Mouse (Mus musculus) large intestine, adult 2 months (tissue): ENCODE data around the gene Dusp13. TPM values are rescaled to one million over a fixed set of nuclear protein-coding genes. Genes with fewer than 3 reads are reported as not detected.

ENCODE experiments used
- DNase-seq: peaks from one replicate; pipeline ENCODE4 v3.0.0-alpha.2; 2012; ENCODE audit warnings: low read depth, low spot score
- WGBS: fragments of 180-500 bp; shearing (Covaris S2); methylation state at CpG from one replicate; pipeline ENCODE4 v1.1.7; 2018; 5-methylcytosine and 5-hydroxymethylcytosine counted together
- polyA plus RNA-seq: library from polyadenylated mRNA; depleted of rRNA; stranded (reverse); fragments of >200 nt; gene quantifications from 2 replicates; pipeline ENCODE4 v1.2.3, GENCODE M21; 2012; rRNA removed

The Dusp13 gene
- polyA plus RNA-seq, 1 experiment: 0.22 TPM

GRCm38 (mm10) chr14:21709545-21709944 is 41.4 kb downstream of the Dusp13 start:
- DNase-seq: no peak
- WGBS: 85% methylated on average over 2 of the region's 2 CpGs

GRCm38 (mm10) chr14:21706759-21707571 is 44.0 kb downstream of the Dusp13 start:
- 50% methylated on average over 12 of the region's 12 CpGs for WGBS
- DNase-seq: no peak

GRCm38 (mm10) chr14:21705462-21705861 is 45.5 kb downstream of the Dusp13 start:
- 75% methylated on average over 2 of the region's 2 CpGs for WGBS
- no peak for DNase-seq

- DNase-seq: no peak
Measured at GRCm38 (mm10) chr14:21703255-21703654, 47.7 kb downstream of the Dusp13 start.

GRCm38 (mm10) chr14:21702691-21703090 is 48.3 kb downstream of the Dusp13 start:
- WGBS: 89% methylated on average over 8 of the region's 8 CpGs
- no peak for DNase-seq

More at GRCm38 (mm10) chr14:21703255-21703654, 47.7 kb downstream of the Dusp13 start:
- 67% methylated on average over 5 of the region's 5 CpGs for WGBS

GRCm38 (mm10) chr14:21696186-21696830 is 54.7 kb downstream of the Dusp13 start:
- DNase-seq: no peak
- WGBS: 76% methylated on average over 7 of the region's 7 CpGs

- no peak for DNase-seq
- WGBS: 52% methylated on average over 6 of the region's 6 CpGs
Measured at GRCm38 (mm10) chr14:21695020-21695419, 56.0 kb downstream of the Dusp13 start.

GRCm38 (mm10) chr14:21691070-21691469 is 59.9 kb downstream of the Dusp13 start:
- DNase-seq: no peak
- WGBS: 75% methylated on average over 3 of the region's 3 CpGs

- no peak for DNase-seq
- 18% methylated on average over 49 of the region's 49 CpGs for WGBS
Measured at GRCm38 (mm10) chr14:21686376-21687279, 64.4 kb downstream of the Dusp13 start.

- WGBS: 80% methylated on average over 10 of the region's 10 CpGs
- no peak for DNase-seq
Measured at GRCm38 (mm10) chr14:21685411-21686146, 65.4 kb downstream of the Dusp13 start.

- no peak for DNase-seq
- WGBS: 98% methylated on average over 4 of the region's 4 CpGs
Measured at GRCm38 (mm10) chr14:21683834-21684233, 67.1 kb downstream of the Dusp13 start.

Other genes starting within 250 kb of the Dusp13 start
- gene Dupd1, start 36.6 kb downstream of the Dusp13 start, polyA plus RNA-seq: not detected in 2 replicates
- 7.0 and 27.8 TPM in 2 replicates for gene Samd8, start 650 bp downstream of the Dusp13 start, polyA plus RNA-seq
- 230 and 340 TPM in 2 replicates for gene Vdac2, start 74.1 kb upstream of the Dusp13 start, polyA plus RNA-seq
- 53.3 and 71.5 TPM in 2 replicates for gene Comtd1, start 97.8 kb upstream of the Dusp13 start, polyA plus RNA-seq
- gene Zfp503, start 238.4 kb upstream of the Dusp13 start, polyA plus RNA-seq: 6.8 and 7.0 TPM in 2 replicates